Mouse (Mus musculus): ENCODE results near the gene Pmf1. TPM values are rescaled to one million over a fixed set of nuclear protein-coding genes. Genes with fewer than 3 reads are reported as not detected.
"Not testable (repeated sequence)": the region's sequence is repeated elsewhere in the genome, so short reads cannot be mapped to it uniquely, and the experiment has no call there.

Pmf1 gene
- polyA plus RNA-seq, 1 experiment from 2014 or later, result 98.4 TPM

DNA sequence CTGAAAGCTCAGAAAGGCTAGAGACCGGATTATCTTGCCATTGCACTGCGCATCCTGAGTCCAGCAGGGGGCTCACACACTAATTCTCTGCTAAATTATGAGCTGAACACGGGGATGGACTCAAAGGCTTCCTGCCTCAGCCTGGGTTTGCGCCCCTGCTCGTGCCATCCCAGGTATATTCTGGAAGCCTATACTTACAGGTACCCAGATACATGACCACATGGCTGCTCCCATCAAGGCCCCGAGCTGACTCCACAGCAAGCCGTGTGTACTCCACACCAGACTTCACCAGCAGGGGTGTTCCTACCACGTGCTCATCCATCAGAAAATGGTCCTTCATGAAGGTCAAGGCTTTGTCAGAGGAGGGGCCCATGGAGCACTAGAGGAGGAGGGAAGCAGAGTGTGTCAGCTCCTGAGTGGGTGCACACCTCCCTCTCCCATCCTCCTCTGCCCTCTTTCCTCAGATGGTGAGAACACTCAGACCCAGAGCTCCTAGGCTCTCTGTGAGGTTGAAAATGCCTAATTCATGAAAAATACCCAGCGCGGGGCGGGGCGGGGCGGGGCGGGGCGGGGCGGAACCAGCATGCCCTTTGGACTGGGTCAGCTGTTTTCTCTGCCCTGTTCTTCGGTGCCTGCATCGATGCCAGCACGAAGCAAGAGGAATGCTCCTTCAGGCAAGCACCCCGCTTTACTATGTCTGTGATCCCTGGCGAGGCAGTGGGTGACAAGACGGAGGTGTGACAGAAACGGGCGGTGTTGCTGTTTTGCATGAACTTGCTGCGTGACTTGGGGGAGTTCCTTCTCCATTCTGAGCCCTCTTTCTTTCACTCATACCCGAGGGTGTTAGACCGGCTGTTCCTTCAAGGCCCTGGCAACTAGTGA, 30.6 kb upstream of the Pmf1 start:
- Histone ChIP-seq H3K9ac (ENCODE audit: low read length) (peak overlapping the region; percentile 44), H3K27me3 (ENCODE audit: control insufficient read depth, insufficient read depth, low read length) (no peaks in the 10 kb centered on the region), H3K4me1 (ENCODE audit: control insufficient read depth, insufficient read depth, low read length) (peaks cover 11% of the 10 kb centered on the region), H3K9me3 (replicated peaks; ENCODE audit: control insufficient read depth, low read length) (no peaks in the 10 kb centered on the region), H3K4me3 (ENCODE audit: low read length) (peak overlapping the region; percentile 28), H3K27ac (ENCODE audit: low read length) (no peak overlapping the region), H3K36me3 (ENCODE audit: control insufficient read depth, insufficient read depth) (no peaks in the 10 kb centered on the region), H3K4me2 (ENCODE audit: low read depth, low read length) (peak overlapping the region; percentile 57)
- 14% methylated on average over 27 of the region's 27 CpGs for WGBS
- ATAC-seq (replicated peaks; ENCODE audit: extremely low read depth, insufficient read depth, low FRiP score), result no peak

DNA sequence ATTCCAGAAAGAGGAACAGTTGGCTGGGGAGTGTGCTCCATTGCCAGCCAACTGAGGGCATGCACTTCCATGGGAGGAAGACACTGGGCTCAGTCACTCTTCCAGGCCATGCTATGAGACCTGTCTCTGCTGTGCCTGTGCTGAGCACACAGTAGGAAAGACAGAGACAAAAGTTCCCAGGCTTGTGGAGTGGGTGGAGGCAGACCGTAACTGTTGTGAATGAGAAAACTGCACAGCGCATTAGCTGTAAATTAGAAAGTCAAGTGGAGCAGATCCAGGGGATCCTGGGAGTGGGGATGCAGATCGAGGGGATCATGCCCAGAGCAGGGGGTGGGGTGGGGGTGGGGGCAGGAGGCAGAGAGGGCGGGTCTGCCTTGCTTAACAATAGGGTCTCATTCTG, 29.5 kb upstream of the Pmf1 start:
- H3K9me3 ChIP-seq (replicated peaks; ENCODE audit: control insufficient read depth, low read length), result no peaks in the 10 kb centered on the region
- H3K27me3 ChIP-seq (ENCODE audit: control insufficient read depth, insufficient read depth, low read length), result no peaks in the 10 kb centered on the region
- no peaks in the 10 kb centered on the region for H3K36me3 ChIP-seq (ENCODE audit: control insufficient read depth, insufficient read depth)
- ATAC-seq (replicated peaks; ENCODE audit: extremely low read depth, insufficient read depth, low FRiP score), result no peak
- no peak overlapping the region for H3K9ac ChIP-seq (ENCODE audit: low read length)
- H3K4me1 ChIP-seq (ENCODE audit: control insufficient read depth, insufficient read depth, low read length), result peaks cover 11% of the 10 kb centered on the region
- no peak overlapping the region for H3K27ac ChIP-seq (ENCODE audit: low read length)
- H3K4me3 ChIP-seq (ENCODE audit: low read length), result no peak overlapping the region
- H3K4me2 ChIP-seq (ENCODE audit: low read depth, low read length), result no peak overlapping the region
- WGBS, result 71% methylated on average over 4 of the region's 4 CpGs

DNA sequence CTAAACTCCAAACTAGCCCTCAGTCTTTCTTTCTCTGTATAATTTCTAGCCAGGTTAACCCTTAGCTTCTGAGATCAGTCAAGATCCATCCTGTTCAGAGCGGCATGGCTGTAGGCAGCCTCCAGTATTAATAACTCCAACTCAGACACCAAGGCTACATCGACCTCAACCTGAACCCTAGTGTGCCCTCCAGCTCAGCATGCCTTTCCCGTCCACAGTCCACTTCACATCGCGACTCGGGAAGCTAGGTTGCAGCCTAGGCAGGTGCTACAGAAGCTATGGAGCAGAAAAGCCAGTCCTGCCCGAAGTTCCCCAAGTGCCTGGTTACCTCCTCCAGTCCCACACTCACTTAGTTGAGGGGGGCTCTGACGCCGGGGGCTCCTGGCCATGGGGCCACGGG, 27.3 kb upstream of the Pmf1 start:
- WGBS, result 56% methylated on average over 10 of the region's 10 CpGs

DNA sequence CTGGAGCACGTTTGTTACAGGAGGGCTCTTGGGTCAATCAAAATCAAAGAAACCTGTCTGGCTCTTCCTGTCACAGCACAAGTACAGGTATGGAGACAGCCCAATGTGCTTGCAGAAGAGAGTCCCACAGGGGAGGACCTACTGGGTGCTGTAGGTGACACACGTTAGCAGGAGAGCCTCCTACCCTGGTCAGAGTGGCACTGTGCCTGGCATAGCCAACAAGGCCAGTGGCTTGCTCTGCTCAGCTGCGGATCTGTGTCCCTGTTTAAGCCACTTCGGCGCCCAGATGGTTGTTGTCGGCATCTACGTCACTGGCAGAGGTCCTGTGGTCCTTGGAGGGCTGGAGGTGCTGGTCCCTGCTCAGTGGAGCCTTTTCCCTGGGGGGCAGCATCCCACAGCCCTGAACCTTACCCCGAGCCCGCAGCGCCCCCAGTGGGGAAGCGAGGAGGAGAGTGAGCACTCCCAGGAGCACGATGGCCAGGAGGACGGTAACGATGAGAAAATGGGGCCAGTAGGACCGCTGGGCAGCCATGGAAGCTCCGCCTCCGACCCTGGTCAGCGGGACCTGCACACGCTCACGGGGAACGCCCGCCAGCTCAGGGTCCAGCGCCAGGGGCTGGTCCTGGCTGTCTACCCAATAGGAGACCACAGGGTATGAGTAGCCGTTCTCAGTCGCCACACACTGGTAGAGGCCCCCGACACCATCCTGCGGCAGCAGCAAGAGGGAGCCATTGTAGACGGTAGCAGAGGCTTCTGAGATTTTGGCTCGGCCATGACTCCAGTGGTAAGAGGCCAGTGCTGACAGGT, 26.5 kb upstream of the Pmf1 start:
- Histone ChIP-seq H3K4me1 (ENCODE audit: control insufficient read depth, insufficient read depth, low read length) (peaks cover 11% of the 10 kb centered on the region), H3K4me3 (ENCODE audit: low read length) (peak overlapping the region; percentile 51), H3K9me3 (replicated peaks; ENCODE audit: control insufficient read depth, low read length) (peaks cover 5% of the 10 kb centered on the region), H3K4me2 (ENCODE audit: low read depth, low read length) (peak overlapping the region; percentile 74), H3K27ac (ENCODE audit: low read length) (peak overlapping the region; percentile 56), H3K9ac (ENCODE audit: low read length) (peak overlapping the region; percentile 68), H3K27me3 (ENCODE audit: control insufficient read depth, insufficient read depth, low read length) (no peaks in the 10 kb centered on the region), H3K36me3 (ENCODE audit: control insufficient read depth, insufficient read depth) (no peaks in the 10 kb centered on the region)
- 7% methylated on average over 29 of the region's 29 CpGs for whole genome bisulfite sequencing
- ATAC-seq (replicated peaks; ENCODE audit: extremely low read depth, insufficient read depth, low FRiP score), result peak; percentile 79

More for the DNA sequence above, 27.3 kb upstream of the Pmf1 start:
- Histone ChIP-seq H3K27me3 (ENCODE audit: control insufficient read depth, insufficient read depth, low read length) (no peaks in the 10 kb centered on the region), H3K9me3 (replicated peaks; ENCODE audit: control insufficient read depth, low read length) (peaks cover 5% of the 10 kb centered on the region), H3K4me1 (ENCODE audit: control insufficient read depth, insufficient read depth, low read length) (peaks cover 11% of the 10 kb centered on the region), H3K36me3 (ENCODE audit: control insufficient read depth, insufficient read depth) (no peaks in the 10 kb centered on the region), H3K4me3 (ENCODE audit: low read length) (peak overlapping the region; percentile 51), H3K27ac (ENCODE audit: low read length) (no peak overlapping the region), H3K9ac (ENCODE audit: low read length) (no peak overlapping the region), H3K4me2 (ENCODE audit: low read depth, low read length) (peak overlapping the region; percentile 74)
- ATAC-seq (replicated peaks; ENCODE audit: extremely low read depth, insufficient read depth, low FRiP score), result no peak

DNA sequence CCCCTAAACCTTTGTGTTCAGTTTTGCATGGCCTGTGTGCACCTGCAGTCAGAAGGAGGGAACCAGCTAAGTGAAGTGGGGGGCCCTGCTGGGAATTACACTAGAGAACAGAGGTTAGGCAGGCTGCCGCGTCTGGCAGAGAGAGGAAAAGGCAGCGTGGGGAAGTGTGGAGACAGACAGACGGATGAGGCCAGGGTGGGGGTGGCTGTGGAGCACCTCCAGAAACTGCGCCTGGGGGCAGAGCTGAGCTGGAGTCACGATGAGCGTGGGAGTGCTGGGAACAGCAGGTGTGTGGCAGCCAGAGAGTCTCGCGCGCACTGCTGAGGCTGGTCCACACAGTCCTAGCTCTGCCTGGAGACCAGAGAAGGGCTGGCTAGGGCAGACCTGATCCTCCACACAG, 25.4 kb upstream of the Pmf1 start:
- no peak overlapping the region for H3K27ac ChIP-seq (ENCODE audit: low read length)
- no peaks in the 10 kb centered on the region for H3K36me3 ChIP-seq (ENCODE audit: control insufficient read depth, insufficient read depth)
- no peak for ATAC-seq (replicated peaks; ENCODE audit: extremely low read depth, insufficient read depth, low FRiP score)

DNA sequence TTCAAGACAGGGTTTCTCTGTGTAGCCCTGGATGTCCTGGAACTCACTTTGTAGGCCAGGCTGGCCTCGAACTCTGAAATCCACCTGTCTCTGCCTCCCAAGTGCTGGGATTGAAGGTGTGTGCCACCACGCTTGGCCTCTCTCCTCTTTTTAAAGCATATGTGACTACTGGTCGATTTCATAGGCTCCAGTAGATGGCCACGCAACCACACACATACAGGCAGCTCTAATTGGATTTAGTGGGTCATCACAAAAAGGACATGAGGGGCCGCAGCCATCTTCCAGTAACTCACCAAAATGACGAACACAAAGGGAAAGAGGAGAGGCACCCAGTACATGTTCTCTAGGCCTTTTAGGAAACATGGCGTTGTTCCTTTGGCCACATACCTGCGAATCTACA, 18.5 kb upstream of the Pmf1 start:
- not testable (repeated sequence) for H3K36me3 ChIP-seq (ENCODE audit: control insufficient read depth, insufficient read depth); ATAC-seq (replicated peaks; ENCODE audit: extremely low read depth, insufficient read depth, low FRiP score); H3K4me3 ChIP-seq (ENCODE audit: low read length); H3K27me3 ChIP-seq (ENCODE audit: control insufficient read depth, insufficient read depth, low read length); H3K9me3 ChIP-seq (replicated peaks; ENCODE audit: control insufficient read depth, low read length); H3K4me2 ChIP-seq (ENCODE audit: low read depth, low read length); H3K27ac ChIP-seq (ENCODE audit: low read length); H3K9ac ChIP-seq (ENCODE audit: low read length); H3K4me1 ChIP-seq (ENCODE audit: control insufficient read depth, insufficient read depth, low read length)
- 66% methylated on average over 8 of the region's 8 CpGs for WGBS

More for the DNA sequence above, 25.4 kb upstream of the Pmf1 start:
- Histone ChIP-seq H3K4me1 (ENCODE audit: control insufficient read depth, insufficient read depth, low read length) (peaks cover 7% of the 10 kb centered on the region), H3K9ac (ENCODE audit: low read length) (no peak overlapping the region), H3K4me2 (ENCODE audit: low read depth, low read length) (no peak overlapping the region), H3K9me3 (replicated peaks; ENCODE audit: control insufficient read depth, low read length) (peaks cover 5% of the 10 kb centered on the region), H3K4me3 (ENCODE audit: low read length) (no peak overlapping the region), H3K27me3 (ENCODE audit: control insufficient read depth, insufficient read depth, low read length) (no peaks in the 10 kb centered on the region)
- WGBS, result 63% methylated on average over 10 of the region's 10 CpGs

DNA sequence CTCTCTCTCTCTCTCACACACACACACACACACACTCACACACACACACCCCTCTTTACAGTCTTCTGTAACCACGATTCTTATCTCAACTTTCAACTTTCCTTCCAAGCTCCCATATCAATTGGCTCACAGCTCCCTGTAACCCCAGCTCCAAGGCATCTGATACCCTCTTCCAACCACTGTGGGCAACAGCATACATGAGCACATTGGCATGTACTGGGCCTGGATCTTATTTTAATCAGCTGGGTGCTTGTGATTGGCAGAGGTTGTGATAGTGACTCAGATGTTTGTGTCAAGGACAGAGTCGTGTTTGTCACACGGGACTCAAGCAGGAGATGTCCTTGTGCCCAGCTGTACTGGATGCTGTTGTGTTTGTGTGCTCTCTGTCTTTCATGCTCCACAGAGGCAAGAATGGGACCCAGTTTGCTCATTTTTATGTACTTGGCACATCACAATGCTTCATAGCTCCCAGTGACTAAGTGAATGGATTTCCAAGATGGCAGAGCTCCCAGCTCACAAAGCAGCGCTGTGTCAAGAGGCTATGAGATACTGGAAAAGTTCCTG, 17.3 kb upstream of the Pmf1 start:
- Histone ChIP-seq H3K4me3 (ENCODE audit: low read length) (no peak overlapping the region), H3K36me3 (ENCODE audit: control insufficient read depth, insufficient read depth) (no peaks in the 10 kb centered on the region), H3K27me3 (ENCODE audit: control insufficient read depth, insufficient read depth, low read length) (no peaks in the 10 kb centered on the region), H3K4me2 (ENCODE audit: low read depth, low read length) (no peak overlapping the region), H3K9me3 (replicated peaks; ENCODE audit: control insufficient read depth, low read length) (no peaks in the 10 kb centered on the region), H3K4me1 (ENCODE audit: control insufficient read depth, insufficient read depth, low read length) (peaks cover 12% of the 10 kb centered on the region), H3K9ac (ENCODE audit: low read length) (no peak overlapping the region), H3K27ac (ENCODE audit: low read length) (no peak overlapping the region)
- no peak for ATAC-seq (replicated peaks; ENCODE audit: extremely low read depth, insufficient read depth, low FRiP score)
- WGBS, result 59% methylated on average over 4 of the region's 4 CpGs

DNA sequence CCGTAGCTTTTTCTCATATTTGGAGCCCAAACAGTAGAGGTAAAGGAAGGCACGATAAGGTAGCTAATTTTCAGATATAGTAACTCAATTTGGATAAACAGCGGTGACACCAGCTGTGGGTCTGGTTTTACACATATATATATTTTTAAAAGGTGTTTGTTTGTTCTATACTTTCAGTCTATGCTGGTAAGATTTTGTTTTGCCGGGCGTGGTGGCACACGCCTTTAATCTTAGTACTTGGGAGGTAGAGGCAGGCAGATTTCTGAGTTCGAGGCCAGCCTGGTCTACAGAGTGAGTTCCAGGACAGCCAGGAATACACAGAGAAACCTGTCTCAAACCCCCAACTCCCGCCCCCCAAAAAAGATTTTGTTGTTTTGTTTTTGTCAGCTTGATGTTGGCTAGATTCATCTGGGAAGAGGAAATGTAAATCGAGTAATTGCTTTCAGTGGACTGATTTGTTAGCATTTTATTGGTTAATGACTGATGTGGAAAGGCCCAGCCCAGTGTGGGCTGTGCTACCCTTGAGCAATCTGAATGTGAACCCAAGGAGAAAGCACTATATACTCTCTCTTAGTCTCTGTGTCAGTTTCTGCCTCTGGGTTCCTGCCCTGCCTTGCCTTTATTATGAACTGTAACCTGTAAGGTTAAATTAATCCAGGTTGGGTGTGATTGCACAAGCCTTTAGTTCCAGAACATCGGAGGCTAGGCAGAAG, 15.7 kb upstream of the Pmf1 start:
- no peak overlapping the region; the same call in 1 of the 2 replicates for H3K9ac ChIP-seq (ENCODE audit: low read length)
- no peaks in the 10 kb centered on the region for H3K9me3 ChIP-seq (replicated peaks; ENCODE audit: control insufficient read depth, low read length)
- H3K4me1 ChIP-seq (ENCODE audit: control insufficient read depth, insufficient read depth, low read length), result peaks cover 14% of the 10 kb centered on the region
- H3K4me3 ChIP-seq (ENCODE audit: low read length), result peak overlapping the region; percentile 77; the same call in 1 of the 2 replicates
- no peak for ATAC-seq (replicated peaks; ENCODE audit: extremely low read depth, insufficient read depth, low FRiP score)
- H3K27me3 ChIP-seq (ENCODE audit: control insufficient read depth, insufficient read depth, low read length), result no peaks in the 10 kb centered on the region
- H3K27ac ChIP-seq (ENCODE audit: low read length), result no peak overlapping the region
- 82% methylated on average over 10 of the region's 10 CpGs for WGBS
- no peaks in the 10 kb centered on the region for H3K36me3 ChIP-seq (ENCODE audit: control insufficient read depth, insufficient read depth)
- peak overlapping the region; percentile 60 for H3K4me2 ChIP-seq (ENCODE audit: low read depth, low read length)

Data from heart, embryonic 16.5 days (tissue).